Comparison of ENCODE assay signal across 13 mouse cellular contexts in genomic region chr3:147966379-147966778, GRCm38 (mm10).
A peak's percentile ranks its signal among the peaks of the same experiment; 100 is the strongest.
DNase-seq lines count a peak whose midpoint lies in the region; ATAC-seq and TF ChIP-seq lines count a peak whose summit lies in the region.
"Had no signal": no experiment of that assay in that cellular context is flagged by ENCODE, and none has a peak within 500 bp of the region (broad histone marks: within the 10 kb centered on the region; RNA-seq: fewer than 3 reads in every experiment).

No protein-coding gene starts in this region.

- no peaks in the 10 kb centered on the region for H3K36me3 ChIP-seq in heart, embryonic 15.5 days
- H3K36me3 ChIP-seq in heart, embryonic 11.5 days (ENCODE audit: control insufficient read depth, insufficient read depth, low read length) = no peaks in the 10 kb centered on the region
- no peaks in the 10 kb centered on the region for H3K36me3 ChIP-seq in limb, embryonic 10.5 days
- H3K36me3 ChIP-seq in midbrain, postnatal 0 days (ENCODE audit: insufficient read depth, low read length) = no peaks in the 10 kb centered on the region

- H3K4me2 ChIP-seq in heart, embryonic 15.5 days = peak overlapping the region; percentile 25; the same call in 1 of the 2 replicates
- H3K4me2 ChIP-seq in heart, embryonic 11.5 days = no peak overlapping the region
- H3K4me2 ChIP-seq in midbrain, postnatal 0 days (ENCODE audit: low read depth, low read length, poor library complexity, severe bottlenecking) = no peak overlapping the region

- peak; percentile 12 for DNase-seq in gastrocnemius, postnatal 10 days
- DNase-seq in limb, embryonic 10.5 days (ENCODE audit: low spot score) = peak; percentile 45
- peak; percentile 52 for DNase-seq in midbrain, postnatal 0 days (ENCODE audit: low spot score)
- DNase-seq in frontal cortex, postnatal 25 days (ENCODE audit: low spot score in 2 of 2) = no peak
- DNase-seq in embryo, embryonic 9.5 days (ENCODE audit: extremely low spot score) = no peak
- DNase-seq: adrenal gland, postnatal 25 days; cerebellum, adult 2 months; liver had no signal

- H3K27me3 ChIP-seq in heart, embryonic 15.5 days = no peaks in the 10 kb centered on the region
- no peaks in the 10 kb centered on the region for H3K27me3 ChIP-seq in heart, embryonic 11.5 days (ENCODE audit: control insufficient read depth, insufficient read depth, low read length)
- H3K27me3 ChIP-seq in limb, embryonic 10.5 days (ENCODE audit: low read depth, poor library complexity, severe bottlenecking) = no peaks in the 10 kb centered on the region
- H3K27me3 ChIP-seq in midbrain, postnatal 0 days (ENCODE audit: insufficient read depth, low read length) = no peaks in the 10 kb centered on the region
- H3K27me3 ChIP-seq: CH12.LX had no signal

- H3K4me3 ChIP-seq in heart, embryonic 15.5 days = no peak overlapping the region
- no peak overlapping the region for H3K4me3 ChIP-seq in heart, embryonic 11.5 days (ENCODE audit: low read depth, low read length)
- no peak overlapping the region for H3K4me3 ChIP-seq in limb, embryonic 10.5 days
- no peak overlapping the region for H3K4me3 ChIP-seq in midbrain, postnatal 0 days (ENCODE audit: low read depth, low read length)

- 0 out of 2 replicates have a peak overlapping the region, but pooled peaks have one; percentile 7 for H3K27ac ChIP-seq in heart, embryonic 15.5 days
- no peak overlapping the region for H3K27ac ChIP-seq in heart, embryonic 11.5 days (ENCODE audit: low read depth, low read length)
- H3K27ac ChIP-seq in limb, embryonic 10.5 days = no peak overlapping the region
- H3K27ac ChIP-seq in midbrain, postnatal 0 days (ENCODE audit: low read depth, low read length) = no peak overlapping the region

- peak; percentile 53; the same call in 1 of the 2 replicates for ATAC-seq in heart, embryonic 15.5 days (replicated peaks; ENCODE audit: insufficient number of reproducible peaks, insufficient read depth, low FRiP score, low read depth)
- no peak for ATAC-seq in heart, embryonic 11.5 days (replicated peaks; ENCODE audit: insufficient number of reproducible peaks, low FRiP score, low TSS enrichment)
- no peak; the same call in 1 of the 2 replicates for ATAC-seq in midbrain, postnatal 0 days (ENCODE audit: low FRiP score)
- ATAC-seq: intestine, postnatal 0 days; lung, postnatal 0 days had no signal

- WGBS in heart, embryonic 15.5 days = 43% methylated on average over 12 of the region's 12 CpGs
- WGBS in heart, embryonic 11.5 days (ENCODE audit: insufficient replicate concordance) = 57% methylated on average over 12 of the region's 12 CpGs
- 58% methylated on average over 12 of the region's 12 CpGs for WGBS in limb, embryonic 10.5 days
- WGBS in midbrain, postnatal 0 days = 40% methylated on average over 12 of the region's 12 CpGs

- peaks cover 7% of the 10 kb centered on the region for H3K4me1 ChIP-seq in heart, embryonic 15.5 days (replicated peaks)
- no peaks in the 10 kb centered on the region for H3K4me1 ChIP-seq in heart, embryonic 11.5 days (ENCODE audit: control insufficient read depth, insufficient read depth, low read length)
- H3K4me1 ChIP-seq in limb, embryonic 10.5 days = peaks cover 36% of the 10 kb centered on the region
- H3K4me1 ChIP-seq in midbrain, postnatal 0 days (ENCODE audit: insufficient read depth, low read length) = peaks cover 6% of the 10 kb centered on the region; the same call in 1 of the 2 replicates

- no peak for TF ChIP-seq CTCF in midbrain, postnatal 0 days (IDR thresholded peaks at IDR 0.05)

- no peaks in the 10 kb centered on the region for H3K9me3 ChIP-seq in heart, embryonic 15.5 days (replicated peaks)
- no peaks in the 10 kb centered on the region for H3K9me3 ChIP-seq in heart, embryonic 11.5 days (replicated peaks; ENCODE audit: control insufficient read depth, low read length)
- H3K9me3 ChIP-seq in limb, embryonic 10.5 days (replicated peaks) = no peaks in the 10 kb centered on the region
- no peaks in the 10 kb centered on the region for H3K9me3 ChIP-seq in midbrain, postnatal 0 days (ENCODE audit: low read length)

- H3K9ac ChIP-seq in heart, embryonic 15.5 days = no peak overlapping the region
- H3K9ac ChIP-seq in heart, embryonic 11.5 days (ENCODE audit: low read depth, low read length) = no peak overlapping the region
- H3K9ac ChIP-seq in midbrain, postnatal 0 days (replicated peaks; ENCODE audit: low read length, poor library complexity, severe bottlenecking) = no peak overlapping the region

Comparison
In these comparisons a context has a peak if more than half of its experiments do, and no peak if none do; other contexts are left out.
1. DNase-seq: peak in gastrocnemius, postnatal 10 days (single experiment), limb, embryonic 10.5 days (single experiment) and midbrain, postnatal 0 days (single experiment); none in frontal cortex, postnatal 25 days (0 of 2) and embryo, embryonic 9.5 days (single experiment).